Mouse (Mus musculus) neural tube, embryonic 10.5 days (tissue): ENCODE data around the gene Akap13.
"Not testable (repeated sequence)": the region's sequence is repeated elsewhere in the genome, so short reads cannot be mapped to it uniquely, and the experiment has no call there.

Experiments
- DNase-seq: peaks from one replicate; pipeline ENCODE4 v3.0.0-alpha.2; 2017; ENCODE audit warnings: low spot score; ENCODE audit errors: extremely low spot score

Akap13 gene

DNA sequence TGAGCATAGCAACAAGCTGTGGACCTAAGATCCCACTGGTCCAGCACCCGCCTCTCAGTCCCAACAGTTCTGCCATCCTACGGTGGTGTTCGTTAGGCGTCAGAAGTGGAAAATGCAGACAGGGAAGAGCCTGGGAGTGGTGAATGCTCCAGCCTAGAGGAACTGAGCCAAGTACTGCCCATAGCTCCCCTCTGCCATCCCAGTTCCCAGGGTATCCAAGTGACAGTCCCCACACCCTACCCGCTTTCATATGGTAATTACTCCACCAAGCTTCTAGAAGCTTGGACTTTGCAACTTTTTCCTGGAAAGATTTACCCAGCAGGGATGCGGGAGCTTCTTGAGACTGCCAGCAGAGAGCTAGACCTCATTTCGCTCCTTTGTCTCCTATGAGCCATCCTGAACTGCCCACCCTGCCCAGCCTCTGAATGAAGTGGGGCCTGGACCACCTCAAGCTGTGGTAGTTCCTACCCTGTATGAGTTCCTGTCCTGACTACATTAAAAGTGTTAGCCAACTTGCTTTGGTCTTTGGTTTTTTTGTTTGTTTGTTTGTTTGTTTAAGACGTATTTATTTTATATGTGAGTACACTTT is 300.6 kb downstream of the Akap13 start:
- DNase-seq = no peak

DNA sequence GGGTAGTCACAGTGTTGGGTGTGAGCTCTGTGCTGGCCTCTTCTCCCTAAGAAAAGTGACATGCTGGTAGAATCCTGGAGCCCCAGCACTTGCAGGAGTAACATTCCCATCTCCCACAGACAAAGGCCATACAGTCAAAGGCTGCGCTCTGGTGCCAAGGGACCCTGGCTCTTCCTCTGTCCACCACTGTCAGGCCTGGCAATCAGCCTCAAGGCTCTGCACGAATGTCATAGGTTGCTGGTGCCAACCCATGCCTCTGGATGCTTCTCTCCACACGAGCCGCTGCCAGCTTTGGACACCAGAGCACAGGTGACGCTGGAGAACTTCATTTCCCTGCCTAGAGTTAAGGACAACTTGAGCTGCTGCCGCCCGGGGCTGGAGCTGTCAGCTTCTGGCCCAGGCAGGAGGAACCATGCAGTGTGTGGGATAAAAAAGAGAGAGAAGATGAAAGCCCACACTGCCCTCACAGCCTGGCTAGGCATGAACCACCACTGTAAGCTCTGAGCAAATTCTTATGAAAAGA is 304.7 kb downstream of the Akap13 start:
- DNase-seq = no peak

DNA sequence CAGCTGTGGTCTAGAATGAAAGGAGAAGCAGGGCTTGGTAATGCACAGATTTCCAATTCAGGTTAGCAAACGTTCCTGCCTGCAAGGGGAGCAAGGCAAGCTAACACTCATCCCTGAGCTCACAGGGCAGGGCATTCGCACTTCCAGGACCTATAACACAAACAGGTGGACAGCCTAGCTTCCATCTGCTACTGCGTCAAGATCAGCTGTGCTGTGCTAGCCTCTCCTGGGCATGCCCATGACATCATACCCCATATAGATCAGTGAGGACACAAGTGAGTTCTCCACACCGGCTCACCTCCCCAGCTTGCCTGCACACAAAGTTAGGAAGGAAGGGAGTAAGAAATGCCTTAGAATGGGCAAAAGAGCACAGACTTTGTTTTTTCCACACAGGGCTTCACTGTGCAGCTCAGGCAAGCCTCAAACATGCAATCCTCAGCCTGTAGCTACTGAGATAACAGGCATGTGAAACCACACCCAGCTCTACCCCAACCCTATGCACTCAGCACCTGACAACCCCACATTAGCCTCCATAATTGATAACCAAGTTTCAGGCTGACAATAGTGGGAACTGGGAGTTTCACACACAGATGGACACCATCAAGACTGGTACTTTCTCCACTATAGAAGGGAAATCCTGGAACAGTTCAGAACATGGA is 305.5 kb downstream of the Akap13 start:
- DNase-seq = not testable (repeated sequence)

DNA sequence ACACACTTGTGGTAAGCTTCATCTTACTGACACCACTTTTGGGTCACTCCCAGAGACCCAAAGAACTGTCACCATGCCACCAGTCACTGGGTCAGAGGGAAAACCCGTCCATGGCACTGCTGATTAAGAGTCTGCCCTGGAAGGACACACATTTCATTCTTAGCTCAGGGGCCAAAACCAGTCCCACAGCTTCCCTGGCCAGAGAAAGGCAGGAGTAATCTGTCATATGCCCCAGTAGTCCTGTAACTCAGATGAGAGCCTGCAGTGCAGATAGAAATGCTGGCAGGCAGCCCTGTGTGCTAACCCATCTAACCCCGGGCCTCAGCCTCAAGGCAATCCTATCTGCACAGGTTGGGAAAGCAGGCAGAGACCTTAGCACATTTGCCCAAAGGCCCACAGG is 306.9 kb downstream of the Akap13 start:
- DNase-seq = not testable (repeated sequence)

DNA sequence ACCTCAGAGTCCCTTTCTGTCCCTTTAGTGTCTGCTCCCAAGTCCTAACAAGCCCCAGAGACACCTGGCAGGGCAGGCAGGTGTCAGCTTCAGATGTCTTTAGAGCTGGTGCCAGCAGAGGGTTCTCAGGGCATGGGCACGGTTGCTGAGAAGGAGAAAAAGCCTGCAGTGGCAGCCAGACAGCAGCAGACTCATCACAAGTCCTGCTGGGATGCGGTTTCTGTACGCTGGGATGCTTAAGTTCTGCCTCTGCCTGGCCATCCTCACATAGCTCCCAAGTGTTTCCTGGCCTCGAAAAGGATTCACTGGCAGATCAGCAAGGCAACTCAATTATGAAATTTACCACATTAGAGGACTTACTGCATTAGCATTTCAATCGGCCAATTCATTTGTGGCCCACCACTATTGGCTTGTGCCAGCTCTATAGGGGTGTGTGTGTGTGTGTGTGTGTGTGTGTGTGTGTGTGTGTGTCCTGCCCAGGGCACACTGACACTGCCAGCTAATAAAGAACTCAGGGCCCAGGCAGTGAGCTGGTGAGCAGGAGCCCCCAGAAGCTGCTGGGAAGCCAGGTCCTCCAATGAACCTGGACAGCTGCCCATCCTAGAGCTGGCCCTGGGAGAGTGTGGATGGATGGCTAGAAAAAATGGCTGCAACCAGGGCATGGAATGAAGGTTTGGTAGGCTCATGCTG is 311.9 kb downstream of the Akap13 start:
- DNase-seq = not testable (repeated sequence)

DNA sequence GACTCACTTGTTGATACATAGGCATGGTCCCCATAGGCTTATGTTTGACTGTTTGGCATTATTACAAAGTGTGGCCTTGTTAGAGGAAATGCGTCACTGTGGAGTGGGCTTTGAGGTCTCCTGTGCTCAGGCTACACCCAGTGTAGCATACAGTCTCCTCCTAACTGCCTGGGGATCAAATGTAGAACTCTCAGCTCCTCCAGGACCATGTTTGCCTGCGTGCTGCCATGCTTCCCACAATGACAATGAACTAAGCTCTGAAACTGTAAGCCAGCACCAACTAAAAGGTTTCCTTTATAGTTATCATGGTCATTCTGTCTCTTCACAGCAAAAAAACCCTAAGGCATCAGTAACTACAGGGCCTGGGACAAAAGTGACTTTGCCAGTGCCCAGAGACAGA is 312.8 kb downstream of the Akap13 start:
- no peak for DNase-seq

DNA sequence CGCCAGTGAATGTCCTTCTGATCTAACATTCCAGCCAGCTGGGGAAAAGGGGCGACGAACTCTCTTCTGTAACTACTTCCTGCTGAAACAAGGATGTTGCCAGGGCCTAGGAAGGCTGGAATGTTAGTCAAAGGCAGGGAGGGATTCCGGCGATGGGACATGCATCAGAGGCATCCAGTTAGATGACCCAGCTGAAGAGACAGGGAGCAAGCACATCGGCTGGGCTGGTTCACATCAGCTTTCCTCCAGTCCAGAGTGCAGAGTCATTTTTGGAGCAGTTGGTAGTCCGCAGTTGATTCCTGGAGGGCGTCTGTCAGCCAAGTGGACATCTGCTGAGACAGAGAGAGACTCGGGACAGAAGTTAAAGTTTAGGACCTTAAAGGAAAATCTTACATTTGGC is 314.6 kb downstream of the Akap13 start:
- DNase-seq = no peak

DNA sequence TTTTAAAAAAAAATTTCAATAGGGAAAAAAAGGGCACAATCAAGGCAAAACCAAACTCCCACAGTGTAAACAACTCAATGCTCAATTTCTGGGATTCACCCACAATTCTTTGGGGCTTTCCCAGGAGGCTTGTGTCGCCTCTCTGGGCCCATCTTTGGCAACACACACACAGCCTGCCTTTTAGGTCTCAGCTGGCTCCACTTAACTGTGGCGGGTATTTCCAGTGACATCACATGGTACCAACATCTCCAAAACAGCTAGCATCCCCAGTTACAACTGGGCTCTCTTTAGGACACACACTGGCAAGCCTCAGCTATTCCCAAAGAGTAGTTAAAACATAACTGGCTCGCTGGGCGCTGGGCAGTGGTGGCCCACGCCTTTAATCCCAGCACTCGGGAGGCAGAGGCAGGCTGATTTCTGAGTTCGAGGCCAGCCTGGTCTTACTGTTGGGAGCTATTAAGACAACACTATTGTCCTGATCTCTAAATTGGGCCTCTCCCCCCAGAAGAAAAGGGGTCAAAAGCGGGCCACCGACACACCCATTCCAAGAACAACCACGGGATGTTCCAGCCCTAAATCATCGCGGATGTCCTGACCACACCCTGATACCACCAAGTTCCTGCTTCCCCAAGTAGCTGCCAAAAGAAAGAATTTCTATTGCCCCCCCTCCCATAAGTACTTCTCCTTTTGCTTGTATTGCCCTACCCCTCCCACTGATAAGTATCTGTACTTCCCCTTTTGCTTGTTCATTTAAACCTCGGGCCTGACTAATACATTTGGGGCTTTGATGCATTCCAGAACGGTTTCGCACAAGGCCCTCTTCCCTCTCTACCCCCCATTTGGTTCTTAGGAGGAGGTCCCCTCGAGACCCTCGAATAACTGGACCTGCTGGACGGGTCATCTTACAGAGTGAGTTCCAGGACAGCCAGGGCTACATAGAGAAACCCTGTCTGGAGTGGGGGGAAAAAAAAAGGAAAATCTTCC is 319.1 kb downstream of the Akap13 start:
- DNase-seq = not testable (repeated sequence)

DNA sequence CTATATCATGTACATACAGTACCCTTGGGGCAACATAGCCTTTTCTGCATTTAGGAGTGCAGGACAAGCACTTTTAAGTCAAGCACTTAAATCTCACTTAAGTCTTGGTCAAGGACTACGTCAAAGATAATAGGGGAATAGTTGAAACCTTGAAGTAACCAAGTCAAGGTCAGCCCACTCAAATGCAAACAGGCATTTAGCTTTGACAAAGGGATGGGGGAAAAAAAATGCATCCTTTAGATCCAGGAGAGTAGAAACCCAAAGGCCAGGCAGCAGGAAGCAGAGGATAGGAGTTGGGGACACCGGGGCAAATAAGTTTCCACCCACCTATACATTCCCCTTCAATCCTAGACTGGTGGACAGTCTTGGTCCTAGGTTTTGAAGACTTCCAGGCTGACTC is 322.7 kb downstream of the Akap13 start:
- DNase-seq = no peak

DNA sequence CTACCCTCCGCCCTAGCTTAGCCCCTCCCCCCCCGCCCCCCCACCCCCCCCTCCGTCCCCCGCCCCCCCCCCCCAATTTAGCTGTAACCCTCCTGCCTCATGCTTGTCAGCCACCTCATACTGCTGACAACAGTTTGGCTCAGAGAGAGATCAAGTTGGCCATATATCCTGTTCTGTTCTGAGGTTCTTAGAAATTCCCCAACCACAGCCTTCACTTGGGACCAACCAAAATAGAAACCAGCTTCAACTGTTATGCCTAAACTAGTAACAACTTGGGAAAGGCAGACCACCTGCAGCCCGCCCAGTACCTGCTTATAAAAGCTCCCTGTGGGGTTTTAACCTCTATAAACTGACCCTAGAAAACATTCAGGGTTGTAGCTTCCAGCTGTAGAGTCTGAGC is 325.5 kb downstream of the Akap13 start:
- DNase-seq = no peak

DNA sequence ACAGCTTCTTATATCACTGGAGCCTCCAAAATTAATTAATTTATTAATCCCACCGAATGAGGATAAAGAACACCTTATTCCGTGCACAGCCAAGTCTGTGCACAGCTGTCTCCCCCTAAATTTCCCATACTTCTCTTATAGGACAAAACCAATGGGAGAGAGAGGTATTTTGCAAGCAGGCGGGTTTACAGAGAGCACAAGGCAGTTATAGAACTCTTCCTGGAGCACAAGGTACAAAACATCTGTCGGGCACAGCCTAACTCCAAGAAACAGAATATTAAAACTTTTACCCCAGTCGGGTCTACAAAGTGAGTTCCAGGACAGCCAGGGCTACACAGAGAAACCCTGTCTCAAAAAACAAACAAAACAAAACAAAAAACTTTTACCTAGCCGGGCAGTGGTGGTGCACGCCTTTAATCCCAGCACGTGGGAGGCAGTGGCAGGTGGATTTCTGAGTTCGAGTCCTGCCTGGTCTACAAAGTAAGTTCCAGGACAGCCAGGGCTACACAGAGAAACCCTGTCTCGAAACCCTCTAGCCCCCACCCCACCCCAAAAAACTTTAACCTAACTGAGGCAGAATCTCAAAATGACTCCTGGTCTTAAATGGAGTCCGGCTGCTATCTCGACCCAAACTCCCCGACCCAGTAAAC is 326.1 kb downstream of the Akap13 start:
- no peak for DNase-seq

DNA sequence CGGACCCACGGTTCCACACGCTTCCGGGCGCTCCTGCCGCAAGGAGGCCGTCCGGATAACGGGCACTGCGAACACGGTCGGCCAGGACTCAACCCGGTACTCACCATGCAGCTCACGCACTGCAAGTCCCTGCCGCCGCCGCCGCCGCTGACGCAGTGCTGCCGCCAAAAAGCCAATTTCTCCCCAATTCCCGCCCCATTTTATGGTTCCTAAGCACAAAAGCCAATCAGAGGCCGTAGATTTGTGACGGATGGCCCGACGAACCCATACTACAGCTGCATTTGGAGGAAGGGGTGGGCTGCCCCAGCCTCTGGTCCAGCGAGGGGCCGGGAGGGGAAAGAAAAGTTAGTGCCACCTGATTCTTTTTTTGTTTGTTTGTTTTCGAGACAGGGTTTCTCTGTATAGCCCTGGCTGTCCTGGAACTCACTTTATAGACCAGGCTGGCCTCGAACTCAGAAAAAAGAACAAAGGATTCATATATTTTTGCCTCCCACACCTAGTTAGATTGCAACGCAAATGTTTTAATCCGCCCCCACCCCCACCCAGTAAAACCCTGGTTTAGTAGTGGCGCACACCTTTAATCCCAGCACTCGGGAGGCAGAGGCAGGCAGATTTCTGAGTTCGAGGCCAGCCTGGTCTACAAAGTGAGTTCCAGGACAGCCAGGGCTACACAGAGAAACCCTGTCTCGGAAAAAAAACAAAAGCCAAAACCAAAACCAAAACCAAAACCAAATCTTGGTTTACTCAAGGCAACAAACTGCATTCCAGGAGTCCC is 326.8 kb downstream of the Akap13 start:
- peak; percentile 90 for DNase-seq

DNA sequence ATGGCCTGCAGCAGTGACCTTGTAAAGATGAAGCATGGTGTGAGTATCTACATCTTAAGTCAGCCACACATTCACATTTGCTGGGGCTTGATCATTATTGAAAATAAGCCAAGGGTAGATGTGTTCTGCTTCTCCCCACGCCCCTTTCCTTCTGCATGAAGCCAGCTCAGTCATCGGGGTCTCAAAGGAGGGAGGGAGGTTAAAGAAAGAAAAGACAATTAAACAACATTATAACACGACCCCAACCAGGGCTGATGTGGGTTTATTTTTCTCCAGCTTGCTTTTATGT is 327.3 kb downstream of the Akap13 start:
- no peak for DNase-seq

DNA sequence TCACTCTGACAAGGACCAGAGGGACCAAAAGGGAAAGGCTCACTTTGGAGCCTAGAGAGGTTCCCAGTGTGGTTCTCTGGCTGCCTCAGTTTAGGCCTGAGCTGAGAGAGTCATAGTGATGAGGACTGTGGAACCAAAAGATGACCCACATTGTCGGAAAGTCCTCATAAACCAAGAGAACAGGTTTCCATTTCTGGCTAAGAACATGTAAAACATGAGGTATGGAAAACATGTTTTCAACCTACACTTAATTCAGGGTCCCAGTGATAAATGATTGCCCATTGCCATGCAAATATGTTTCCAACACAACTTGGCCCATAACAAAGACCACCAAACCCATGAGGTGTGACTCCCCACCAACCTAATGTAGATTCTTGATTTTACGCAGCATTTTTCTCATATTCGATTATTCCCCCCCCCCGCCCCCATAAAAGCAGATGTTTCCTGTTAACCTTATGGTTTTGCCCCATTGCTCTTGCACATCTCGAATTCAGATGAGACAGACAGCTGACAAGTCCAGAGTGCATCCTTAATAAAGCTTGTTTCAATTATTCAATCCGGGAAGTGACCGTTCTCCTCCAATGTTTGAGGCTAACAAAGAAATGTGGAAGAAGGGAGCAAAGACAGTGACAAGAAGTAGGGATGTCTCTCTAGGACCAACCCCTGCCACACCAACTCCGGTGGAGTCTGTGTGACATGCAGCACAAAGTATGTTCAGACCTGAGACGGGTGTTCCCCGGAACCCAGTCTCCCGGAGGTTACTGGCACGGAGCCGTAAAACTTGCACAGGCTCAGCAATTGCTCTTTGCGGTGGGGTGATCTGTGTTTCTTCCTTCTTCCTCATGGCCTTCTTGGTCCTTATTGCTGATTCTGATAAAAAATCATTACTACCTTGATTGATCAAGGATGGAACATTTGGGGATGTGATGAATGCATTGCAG is 330.3 kb downstream of the Akap13 start:
- no peak for DNase-seq

DNA sequence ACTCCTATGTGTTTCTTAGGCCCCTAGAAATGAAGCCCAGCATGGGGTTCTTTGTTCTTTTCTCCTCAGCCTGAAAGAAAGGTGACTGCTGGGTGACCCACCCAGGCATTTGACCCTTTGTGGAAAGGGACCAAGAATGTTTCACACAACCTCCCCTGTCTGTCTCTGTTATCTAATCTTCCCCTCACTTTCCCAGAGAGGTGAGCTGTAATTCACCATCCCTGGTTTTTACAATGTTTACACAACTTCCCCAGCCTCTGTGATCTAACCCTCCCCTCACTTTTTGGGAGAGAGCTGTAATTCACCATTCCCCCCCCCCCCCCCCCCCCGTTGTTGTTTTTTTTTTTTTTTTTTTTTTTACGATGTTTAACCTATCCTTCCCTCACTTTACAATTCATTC is 331.5 kb downstream of the Akap13 start:
- DNase-seq = no peak

DNA sequence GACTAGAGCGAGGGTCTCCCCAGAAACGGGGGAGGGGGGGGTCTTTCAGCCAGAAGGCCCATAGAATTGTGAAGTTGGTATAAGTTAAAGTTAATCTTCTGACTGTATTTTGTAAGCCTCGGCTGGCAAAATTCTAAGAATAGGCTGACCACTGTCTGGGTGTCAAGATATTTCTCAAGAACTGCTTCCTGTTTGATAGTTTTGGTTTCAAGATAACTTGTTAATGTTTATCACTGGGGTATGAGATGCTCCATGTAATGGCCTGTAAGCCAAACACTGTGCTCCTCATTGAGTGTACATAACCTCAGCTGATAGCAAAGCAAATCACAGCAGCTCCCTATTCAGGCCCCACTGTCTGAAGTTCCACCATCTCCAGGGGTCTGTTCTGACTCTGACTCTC is 332.0 kb downstream of the Akap13 start:
- DNase-seq = no peak

DNA sequence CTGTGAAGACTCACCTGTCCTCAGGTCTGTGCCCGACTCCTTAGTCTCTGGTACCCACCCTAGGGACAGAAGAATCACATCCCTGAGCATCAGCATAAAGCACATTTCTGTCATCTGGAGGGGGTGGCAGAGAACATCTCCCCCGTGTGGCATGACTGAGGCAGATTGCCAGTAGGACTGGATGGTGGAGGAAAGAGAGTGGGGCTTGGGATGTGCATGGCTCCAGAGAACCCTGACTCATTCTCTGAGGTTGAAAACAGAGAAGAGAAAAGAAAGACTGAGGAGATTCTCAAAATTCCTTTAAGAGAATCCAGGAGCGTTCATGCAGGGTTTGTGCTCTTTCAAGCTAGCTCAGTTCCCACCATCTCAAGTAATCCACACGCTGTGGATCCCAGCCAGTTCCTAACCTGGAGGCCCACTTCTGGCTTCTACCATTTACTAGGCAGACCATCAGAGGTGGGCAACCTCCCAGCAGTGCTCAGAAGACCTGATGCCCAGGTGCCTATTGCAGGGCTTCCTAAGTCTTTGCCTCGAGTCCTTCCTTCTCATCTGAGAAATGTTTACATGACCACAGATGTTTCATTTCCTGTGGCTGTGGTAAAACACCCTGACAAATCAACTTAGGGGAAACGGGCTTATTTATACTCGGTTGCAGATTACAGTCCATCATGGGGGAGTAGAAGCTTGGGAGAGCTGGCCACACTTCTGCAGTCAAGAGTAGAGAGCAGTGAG is 332.9 kb downstream of the Akap13 start:
- DNase-seq = not testable (repeated sequence)

DNA sequence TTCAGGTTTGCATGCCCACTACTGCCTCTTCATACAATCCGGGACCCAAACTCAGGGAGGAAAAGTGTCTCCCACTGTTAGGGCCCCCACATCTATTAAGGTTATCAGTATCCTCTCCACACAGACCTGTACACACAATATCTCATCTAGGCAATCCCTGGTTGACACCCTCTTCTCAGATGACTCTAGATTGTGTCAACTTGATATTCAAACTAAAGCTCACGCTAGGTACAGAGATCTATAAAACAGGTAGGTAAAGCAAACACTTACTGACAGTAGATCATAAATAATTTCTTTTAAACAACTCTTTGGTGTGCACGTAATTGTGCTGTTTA is 333.4 kb downstream of the Akap13 start:
- DNase-seq = not testable (repeated sequence)

DNA sequence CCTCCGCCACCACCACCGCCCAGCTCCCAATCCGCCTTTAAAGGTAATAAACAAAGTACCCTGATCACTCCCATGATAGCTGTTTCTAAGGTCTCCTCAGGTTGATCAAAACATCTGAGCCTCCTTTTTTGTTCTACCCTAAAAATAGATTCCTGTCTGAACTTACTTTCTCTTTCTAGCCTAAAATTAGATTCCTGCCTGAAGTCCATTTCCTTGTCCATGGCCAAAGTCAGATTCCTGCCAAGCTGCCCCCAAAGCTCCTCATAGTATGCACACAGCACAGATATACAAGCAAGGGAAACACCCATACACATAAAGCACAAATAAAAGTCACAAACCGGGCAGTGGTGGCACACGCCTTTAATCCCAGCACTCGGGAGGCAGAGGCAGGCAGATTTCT is 334.4 kb downstream of the Akap13 start:
- DNase-seq = no peak
